Mouse (Mus musculus): ENCODE data around the gene Rps19. TPM values are rescaled to one million over a fixed set of nuclear protein-coding genes. Genes with fewer than 3 reads are reported as not detected.

Rps19 gene
- polyA plus RNA-seq, 1 experiment, result 627 TPM

GRCm38 (mm10) chr7:24896269-24896668, 12.1 kb downstream of the Rps19 start:
- Histone ChIP-seq H3K4me1 (ENCODE audit: control insufficient read depth, insufficient read depth, insufficient read length) (peaks cover 6% of the 10 kb centered on the region; the same call in 1 of the 2 replicates), H3K27ac (ENCODE audit: insufficient read depth, low read length) (peak overlapping the region; percentile 91), H3K36me3 (ENCODE audit: control insufficient read depth, insufficient read depth, low read length) (peaks cover 17% of the 10 kb centered on the region), H3K4me3 (ENCODE audit: extremely low read depth, insufficient read depth, insufficient read length) (peak overlapping the region; percentile 3; the same call in 1 of the 2 replicates), H3K27me3 (ENCODE audit: control insufficient read depth, insufficient read depth, low read length) (no peaks in the 10 kb centered on the region)
- peak in 1 of 2 experiments; percentile 48 for DNase-seq (ENCODE audit: low read depth in 1 of 2, low spot score in 2 of 2)
- WGBS, result 32% methylated on average over 8 of the region's 8 CpGs
- no peak for TF ChIP-seq POLR2A (IDR thresholded peaks at IDR 0.05; ENCODE audit: low read depth, low read length)
- TF ChIP-seq CTCF (IDR thresholded peaks at IDR 0.05; ENCODE audit: extremely low read depth, insufficient read depth, insufficient read length, insufficient replicate concordance), result no peak

DNA sequence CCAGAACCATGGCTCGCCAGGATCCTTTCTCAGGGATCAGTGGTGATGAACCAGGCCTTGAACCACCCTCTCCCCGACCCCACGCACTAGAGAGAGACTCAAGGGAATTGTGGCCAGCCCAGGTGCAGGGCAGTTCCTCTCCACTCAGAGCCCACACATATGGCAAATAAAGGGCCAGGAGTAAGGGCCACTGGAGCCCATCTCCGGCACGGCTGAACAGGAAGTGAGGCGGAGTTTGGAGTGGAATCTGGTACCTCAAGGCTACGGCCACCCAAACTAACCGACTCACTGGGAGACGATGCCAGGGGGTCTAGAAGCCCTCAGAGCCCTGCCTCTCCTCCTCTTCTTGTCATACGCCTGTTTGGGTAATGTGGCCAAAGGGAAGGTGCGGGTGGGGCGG, 13.1 kb downstream of the Rps19 start, which contains the start of gene Cd79a:
Cd79a (plus strand) TSS at position 158 of the 400 bp plus-strand sequence.
- Histone ChIP-seq H3K27me3 (ENCODE audit: control insufficient read depth, insufficient read depth, low read length) (no peaks in the 10 kb centered on the region), H3K27ac (ENCODE audit: insufficient read depth, low read length) (peak within 1 kb of the TSS; percentile 96), H3K4me1 (ENCODE audit: control insufficient read depth, insufficient read depth, insufficient read length) (peaks cover 6% of the 10 kb centered on the region; the same call in 1 of the 2 replicates), H3K36me3 (ENCODE audit: control insufficient read depth, insufficient read depth, low read length) (peaks cover 17% of the 10 kb centered on the region), H3K4me3 (ENCODE audit: extremely low read depth, insufficient read depth, insufficient read length) (peak within 1 kb of the TSS; percentile 90)
- TF ChIP-seq CTCF (IDR thresholded peaks at IDR 0.05; ENCODE audit: extremely low read depth, insufficient read depth, insufficient read length, insufficient replicate concordance) (no peak), POLR2A (IDR thresholded peaks at IDR 0.05; ENCODE audit: low read depth, low read length) (peak; percentile 83)
- DNase-seq (ENCODE audit: low read depth in 1 of 2, low spot score in 2 of 2), result peak; percentile 86 to 90
- WGBS, result 43% methylated on average over 12 of the region's 12 CpGs

DNA sequence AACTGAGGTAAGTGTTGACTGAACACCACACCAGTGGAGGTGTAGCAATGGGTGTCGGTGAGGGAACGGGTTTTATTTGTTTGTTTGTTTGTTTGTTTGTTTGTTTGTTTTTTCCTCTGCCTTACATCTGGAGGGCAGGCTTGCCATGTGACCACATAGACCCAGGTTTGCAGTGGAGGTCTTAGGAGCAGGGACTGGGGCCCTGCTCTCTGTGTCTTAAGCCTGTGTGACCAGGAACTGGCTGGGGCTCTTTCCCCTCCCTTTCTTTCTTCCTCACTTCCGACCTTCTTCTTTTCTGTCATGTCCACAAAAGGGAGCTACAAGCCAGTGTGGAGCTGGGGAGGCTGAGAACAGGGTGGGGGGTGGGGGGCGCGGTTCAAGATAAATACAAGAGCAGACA, 13.8 kb downstream of the Rps19 start:
- H3K4me3 ChIP-seq (ENCODE audit: extremely low read depth, insufficient read depth, insufficient read length), result peak overlapping the region; percentile 90
- H3K27me3 ChIP-seq (ENCODE audit: control insufficient read depth, insufficient read depth, low read length), result no peaks in the 10 kb centered on the region
- WGBS, result 51% methylated on average over 5 of the region's 5 CpGs
- DNase-seq (ENCODE audit: low read depth in 1 of 2, low spot score in 2 of 2), result no peak
- TF ChIP-seq POLR2A (IDR thresholded peaks at IDR 0.05; ENCODE audit: low read depth, low read length) (no peak; the same call in 1 of the 2 replicates), CTCF (IDR thresholded peaks at IDR 0.05; ENCODE audit: extremely low read depth, insufficient read depth, insufficient read length, insufficient replicate concordance) (no peak)
- peaks cover 6% of the 10 kb centered on the region; the same call in 1 of the 2 replicates for H3K4me1 ChIP-seq (ENCODE audit: control insufficient read depth, insufficient read depth, insufficient read length)
- peak overlapping the region; percentile 96 for H3K27ac ChIP-seq (ENCODE audit: insufficient read depth, low read length)
- peaks cover 17% of the 10 kb centered on the region for H3K36me3 ChIP-seq (ENCODE audit: control insufficient read depth, insufficient read depth, low read length)

GRCm38 (mm10) chr7:24901114-24901513, 16.9 kb downstream of the Rps19 start:
- Histone ChIP-seq H3K27ac (ENCODE audit: insufficient read depth, low read length) (peak overlapping the region; percentile 92), H3K4me3 (ENCODE audit: extremely low read depth, insufficient read depth, insufficient read length) (peak overlapping the region; percentile 39), H3K36me3 (ENCODE audit: control insufficient read depth, insufficient read depth, low read length) (peaks cover 17% of the 10 kb centered on the region), H3K4me1 (ENCODE audit: control insufficient read depth, insufficient read depth, insufficient read length) (peaks cover 7% of the 10 kb centered on the region; the same call in 1 of the 2 replicates), H3K27me3 (ENCODE audit: control insufficient read depth, insufficient read depth, low read length) (no peaks in the 10 kb centered on the region)
- 25% methylated on average over 6 of the region's 6 CpGs for WGBS
- TF ChIP-seq POLR2A (IDR thresholded peaks at IDR 0.05; ENCODE audit: low read depth, low read length), result no peak
- TF ChIP-seq CTCF (IDR thresholded peaks at IDR 0.05; ENCODE audit: extremely low read depth, insufficient read depth, insufficient read length, insufficient replicate concordance), result no peak
- no peak for DNase-seq (ENCODE audit: low read depth in 1 of 2, low spot score in 2 of 2)

DNA sequence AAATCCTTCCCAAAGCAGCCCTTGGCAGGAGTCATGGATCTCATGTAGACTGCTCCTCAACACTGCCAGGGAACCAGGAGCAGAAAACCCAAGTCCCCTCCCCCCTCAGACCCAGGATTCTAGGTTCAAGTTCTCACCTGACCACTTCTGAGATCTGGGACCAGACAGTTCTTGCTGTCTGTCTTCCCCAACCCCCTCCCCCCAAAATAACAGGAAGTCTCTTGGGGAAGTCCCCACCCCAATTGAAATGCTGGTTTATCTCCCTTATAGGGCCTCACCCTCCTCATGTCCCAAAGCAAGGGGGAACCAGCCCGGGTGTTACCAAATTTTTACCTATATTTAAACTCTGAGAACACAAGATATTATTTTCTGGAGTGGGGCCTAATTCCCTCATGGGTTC, 17.7 kb downstream of the Rps19 start:
- DNase-seq (ENCODE audit: low read depth in 1 of 2, low spot score in 2 of 2), result peak in 1 of 2 experiments; percentile 64
- Histone ChIP-seq H3K4me3 (ENCODE audit: extremely low read depth, insufficient read depth, insufficient read length) (peak overlapping the region; percentile 71), H3K27ac (ENCODE audit: insufficient read depth, low read length) (peak overlapping the region; percentile 96), H3K4me1 (ENCODE audit: control insufficient read depth, insufficient read depth, insufficient read length) (peaks cover 11% of the 10 kb centered on the region; the same call in 1 of the 2 replicates), H3K36me3 (ENCODE audit: control insufficient read depth, insufficient read depth, low read length) (peaks cover 19% of the 10 kb centered on the region), H3K27me3 (ENCODE audit: control insufficient read depth, insufficient read depth, low read length) (no peaks in the 10 kb centered on the region)
- 0% methylated on average over 1 of the region's 1 CpGs for WGBS
- TF ChIP-seq CTCF (IDR thresholded peaks at IDR 0.05; ENCODE audit: extremely low read depth, insufficient read depth, insufficient read length, insufficient replicate concordance) (no peak), POLR2A (IDR thresholded peaks at IDR 0.05; ENCODE audit: low read depth, low read length) (peak; percentile 17; the same call in 1 of the 2 replicates)

GRCm38 (mm10) chr7:24902264-24902629, 18.1 kb downstream of the Rps19 start:
- Histone ChIP-seq H3K4me1 (ENCODE audit: control insufficient read depth, insufficient read depth, insufficient read length) (peaks cover 12% of the 10 kb centered on the region; the same call in 1 of the 2 replicates), H3K36me3 (ENCODE audit: control insufficient read depth, insufficient read depth, low read length) (peaks cover 19% of the 10 kb centered on the region), H3K27me3 (ENCODE audit: control insufficient read depth, insufficient read depth, low read length) (no peaks in the 10 kb centered on the region), H3K4me3 (ENCODE audit: extremely low read depth, insufficient read depth, insufficient read length) (peak overlapping the region; percentile 71), H3K27ac (ENCODE audit: insufficient read depth, low read length) (peak overlapping the region; percentile 96)
- 9% methylated on average over 2 of the region's 2 CpGs for WGBS
- TF ChIP-seq POLR2A (IDR thresholded peaks at IDR 0.05; ENCODE audit: low read depth, low read length) (no peak), CTCF (IDR thresholded peaks at IDR 0.05; ENCODE audit: extremely low read depth, insufficient read depth, insufficient read length, insufficient replicate concordance) (no peak)
- DNase-seq (ENCODE audit: low read depth in 1 of 2, low spot score in 2 of 2), result no peak
